Mouse (Mus musculus) forebrain, embryonic 13.5 days (tissue): ENCODE results near the gene Fabp2. TPM values are rescaled to one million over a fixed set of nuclear protein-coding genes. Genes with fewer than 3 reads are reported as not detected.
"Not testable (repeated sequence)": the region's sequence is repeated elsewhere in the genome, so short reads cannot be mapped to it uniquely, and the experiment has no call there.

ENCODE experiments used
- ATAC-seq: fragments of 200-750 bp; cut with Nextera tagmentation; 2 replicates; pipeline ENCODE4 v1.8.0; 2017
- H3K27ac ChIP-seq: fragments of 300-500 bp; sonication (generic); 2 replicates; pipeline ENCODE4 v1.5.1; 2015; ENCODE audit warnings: inconsistent platforms, mild to moderate bottlenecking, moderate library complexity
- H3K27me3 ChIP-seq: fragments of 300-500 bp; sonication (generic); 2 replicates; pipeline ENCODE4 v1.6.1; 2015; ENCODE audit warnings: mild to moderate bottlenecking, inconsistent platforms
- H3K36me3 ChIP-seq: fragments of 300-500 bp; sonication (generic); 2 replicates; pipeline ENCODE4 v1.6.1; 2015; ENCODE audit warnings: mild to moderate bottlenecking, inconsistent platforms; ENCODE audit not compliant: poor library complexity, severe bottlenecking
- H3K4me1 ChIP-seq: fragments of 300-500 bp; sonication (generic); 2 replicates; pipeline ENCODE4 v1.6.1; 2015; ENCODE audit warnings: inconsistent platforms
- H3K4me2 ChIP-seq: fragments of 300-500 bp; sonication (generic); 2 replicates; pipeline ENCODE4 v1.6.1; 2015; ENCODE audit warnings: inconsistent platforms, mild to moderate bottlenecking, moderate library complexity
- H3K4me3 ChIP-seq: fragments of 300-500 bp; sonication (generic); 2 replicates; pipeline ENCODE4 v1.5.1; 2015; ENCODE audit warnings: mild to moderate bottlenecking, inconsistent platforms
- H3K9ac ChIP-seq: fragments of 300-500 bp; sonication (generic); 2 replicates; pipeline ENCODE4 v1.6.1; 2015; ENCODE audit warnings: mild to moderate bottlenecking, inconsistent platforms
- H3K9me3 ChIP-seq: fragments of 300-500 bp; sonication (generic); replicated peaks from 2 replicates; pipeline ENCODE4 v1.6.1; 2016; ENCODE audit warnings: inconsistent platforms
- WGBS: fragments of 180-500 bp; shearing (Covaris S2); methylation state at CpG from one replicate; pipeline ENCODE4 v1.1.7; 2015; 5-methylcytosine and 5-hydroxymethylcytosine counted together
- polyA plus RNA-seq: library from polyadenylated mRNA; unstranded; fragments of >200 nt; fragmentation: Nextera tagmentation; extraction: Ambion mirVana; gene quantifications from 2 replicates; pipeline ENCODE4 v1.2.1, GENCODE M21; 2015

The Fabp2 gene
- polyA plus RNA-seq, 1 experiment from 2014 or later = 0.81 TPM

GRCm38 (mm10) chr3:122921676-122922527 is 27.0 kb downstream of the Fabp2 start:
- Histone ChIP-seq H3K4me1 (peaks cover 18% of the 10 kb centered on the region), H3K4me3 (no peak overlapping the region), H3K36me3 (peaks cover 7% of the 10 kb centered on the region; the same call in 1 of the 2 replicates), H3K4me2 (no peak overlapping the region), H3K27ac (no peak overlapping the region), H3K9ac (no peak overlapping the region), H3K9me3 (no peaks in the 10 kb centered on the region), H3K27me3 (no peaks in the 10 kb centered on the region)
- 80% methylated on average over 8 of the region's 8 CpGs for WGBS
- ATAC-seq = no peak

DNA sequence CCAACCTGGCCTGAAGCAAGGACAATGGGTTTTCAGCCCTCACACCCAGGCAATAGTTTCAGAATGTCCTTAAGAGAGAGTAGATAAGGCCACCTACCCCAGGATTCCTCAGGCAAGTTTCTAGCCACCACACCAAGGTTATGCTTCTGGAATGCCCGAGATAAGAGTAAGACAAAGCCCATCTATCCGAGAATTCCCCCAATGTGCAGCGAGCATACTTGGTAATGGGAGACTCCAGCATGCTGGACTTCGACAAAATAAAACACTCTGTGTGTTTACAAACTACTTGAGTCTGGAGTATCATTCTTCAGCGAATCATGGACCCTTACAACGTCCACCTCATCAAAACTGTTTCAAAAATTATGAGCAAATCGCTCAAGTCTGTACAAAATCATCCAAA is 28.3 kb downstream of the Fabp2 start:
- no peak overlapping the region for H3K4me3 ChIP-seq
- no peak overlapping the region for H3K9ac ChIP-seq
- peaks cover 12% of the 10 kb centered on the region; the same call in 1 of the 2 replicates for H3K36me3 ChIP-seq
- 74% methylated on average over 7 of the region's 7 CpGs for WGBS
- H3K27me3 ChIP-seq = no peaks in the 10 kb centered on the region
- H3K9me3 ChIP-seq = no peaks in the 10 kb centered on the region
- peaks cover 18% of the 10 kb centered on the region for H3K4me1 ChIP-seq
- ATAC-seq = no peak
- H3K4me2 ChIP-seq = peak overlapping the region; percentile 65; the same call in 1 of the 2 replicates
- no peak overlapping the region for H3K27ac ChIP-seq

DNA sequence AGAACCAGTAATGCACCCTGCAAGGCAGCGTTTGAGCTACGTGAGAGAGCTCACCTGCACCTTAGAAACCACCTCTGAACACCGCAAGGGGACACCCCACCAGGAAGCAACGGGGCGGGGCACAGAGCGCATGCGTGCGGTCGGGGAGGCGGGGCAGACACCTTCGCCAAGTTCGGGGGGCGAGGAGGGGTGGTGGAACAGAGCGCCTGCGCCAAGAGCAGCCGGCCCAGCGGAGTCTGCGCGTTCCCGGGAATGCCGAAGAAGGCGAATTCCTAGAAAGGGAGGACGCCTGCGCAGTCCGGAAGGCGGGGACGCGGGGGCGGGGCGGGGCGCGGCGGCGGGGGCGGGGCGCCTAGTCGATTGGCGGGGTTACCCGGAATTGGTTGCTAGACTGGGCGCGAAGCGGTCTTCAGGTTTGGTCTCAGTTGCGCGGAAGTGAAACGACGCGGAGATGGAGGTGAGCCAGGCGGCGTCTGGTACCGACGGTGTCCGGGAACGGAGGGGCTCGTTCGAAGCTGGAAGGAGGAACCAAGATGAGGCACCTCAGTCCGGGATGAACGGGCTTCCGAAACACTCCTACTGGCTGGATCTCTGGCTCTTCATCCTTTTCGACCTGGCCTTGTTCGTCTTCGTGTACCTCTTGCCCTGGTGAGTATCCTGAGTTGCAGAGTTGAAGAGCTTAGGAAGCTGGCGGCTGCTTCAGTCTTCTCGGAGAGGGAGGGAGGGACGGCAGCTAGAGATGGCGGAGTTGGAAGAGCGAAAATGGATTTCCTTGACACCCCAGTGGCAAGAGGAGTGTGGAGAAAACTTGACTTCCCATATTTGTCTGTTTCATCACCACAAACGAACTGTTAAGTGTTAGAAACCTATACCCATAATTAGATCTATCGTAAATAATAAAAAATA is 29.4 kb downstream of the Fabp2 start, which contains the start of gene 1810037I17Rik:
Gene 1810037I17Rik, plus strand, starts transcription at position 195 of the 906 bp plus-strand sequence.
- Histone ChIP-seq H3K4me2 (peak within 1 kb of the TSS; percentile 65), H3K9ac (peak within 1 kb of the TSS; percentile 73), H3K4me1 (peaks cover 18% of the 10 kb centered on the region), H3K9me3 (no peaks in the 10 kb centered on the region), H3K4me3 (peak within 1 kb of the TSS; percentile 58), H3K27me3 (no peaks in the 10 kb centered on the region), H3K27ac (peak within 1 kb of the TSS; percentile 78), H3K36me3 (peaks cover 12% of the 10 kb centered on the region; the same call in 1 of the 2 replicates)
- ATAC-seq = peak; percentile 99
- under 1% methylated on average over 65 of the region's 68 CpGs for WGBS

DNA sequence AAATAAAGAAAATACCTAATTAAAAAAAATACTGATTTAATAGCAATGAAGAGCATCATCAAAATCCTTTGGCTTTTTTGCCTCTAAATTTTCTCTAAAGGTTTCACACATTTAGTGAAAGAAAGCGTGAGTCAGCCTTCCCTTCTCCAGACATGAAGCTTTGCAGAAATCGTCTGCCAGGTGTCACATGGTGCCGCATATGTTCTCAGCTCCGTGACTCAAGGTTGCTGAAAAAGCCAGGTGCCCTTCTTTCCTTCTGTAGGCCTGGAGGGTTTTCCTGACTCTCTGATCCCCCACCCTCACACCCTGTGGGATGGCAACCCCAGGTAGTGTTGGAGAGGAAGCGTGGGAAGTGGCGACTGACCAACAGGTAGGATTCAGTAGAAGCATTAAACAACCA is 34.9 kb downstream of the Fabp2 start:
- no peak for ATAC-seq
- H3K9ac ChIP-seq = no peak overlapping the region
- H3K36me3 ChIP-seq = peaks cover 18% of the 10 kb centered on the region; the same call in 1 of the 2 replicates
- H3K27ac ChIP-seq = no peak overlapping the region
- peaks cover 18% of the 10 kb centered on the region for H3K4me1 ChIP-seq
- no peak overlapping the region for H3K4me3 ChIP-seq
- no peak overlapping the region for H3K4me2 ChIP-seq
- H3K9me3 ChIP-seq = no peaks in the 10 kb centered on the region
- H3K27me3 ChIP-seq = no peaks in the 10 kb centered on the region
- WGBS = 91% methylated on average over 6 of the region's 6 CpGs

DNA sequence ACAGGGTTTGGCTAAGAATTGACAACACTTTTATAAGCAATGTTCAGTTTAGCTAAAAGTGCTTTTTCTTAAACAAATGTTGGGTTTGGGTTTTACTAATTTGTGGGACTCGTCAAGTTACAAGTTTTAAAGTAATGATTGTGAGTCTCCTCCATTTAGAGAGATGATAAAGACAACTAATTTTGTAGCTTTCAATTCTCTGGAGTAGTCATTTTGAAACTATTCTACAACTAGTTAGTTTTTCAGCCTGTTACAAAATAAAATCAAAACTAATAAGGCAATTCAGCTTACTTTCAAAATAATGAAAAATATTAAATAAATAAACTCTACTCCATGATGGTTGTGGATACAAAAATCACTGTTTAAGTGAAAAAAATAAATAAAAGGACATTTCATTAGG is 37.6 kb downstream of the Fabp2 start:
- no peak for ATAC-seq

GRCm38 (mm10) chr3:122937176-122937575 is 42.3 kb downstream of the Fabp2 start:
- not testable (repeated sequence) for ATAC-seq, H3K4me2 ChIP-seq, H3K4me3 ChIP-seq, H3K9ac ChIP-seq, H3K9me3 ChIP-seq, H3K36me3 ChIP-seq, H3K27me3 ChIP-seq, H3K4me1 ChIP-seq, H3K27ac ChIP-seq
- 69% methylated on average over 13 of the region's 13 CpGs for WGBS

More for the DNA sequence above, 37.6 kb downstream of the Fabp2 start:
- Histone ChIP-seq H3K27me3 (no peaks in the 10 kb centered on the region), H3K9ac (no peak overlapping the region), H3K27ac (no peak overlapping the region), H3K4me1 (no peaks in the 10 kb centered on the region), H3K4me2 (no peak overlapping the region), H3K36me3 (peaks cover 6% of the 10 kb centered on the region; the same call in 1 of the 2 replicates), H3K9me3 (no peaks in the 10 kb centered on the region), H3K4me3 (no peak overlapping the region)
- WGBS = 88% methylated on average over 1 of the region's 1 CpGs

DNA sequence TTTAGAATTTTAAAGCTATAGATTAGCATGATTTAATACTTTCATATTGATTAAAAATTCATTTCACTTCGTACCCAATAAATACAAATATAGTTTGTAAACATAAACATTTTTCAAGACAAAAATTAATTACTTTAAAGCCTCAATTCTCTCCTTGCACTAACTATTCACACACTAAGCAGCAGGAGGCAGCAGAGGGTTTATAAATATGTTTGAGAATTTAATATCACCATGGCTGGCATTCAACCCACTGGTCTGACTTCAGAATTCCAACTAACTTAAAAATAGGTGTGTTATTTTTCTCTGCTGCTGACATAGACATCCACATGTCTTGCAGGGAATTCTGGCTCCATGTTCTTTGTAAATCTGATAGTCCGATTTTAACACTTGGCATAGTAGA is 44.3 kb downstream of the Fabp2 start:
- Histone ChIP-seq H3K36me3 (0 out of 2 replicates have a peak, but pooled peaks cover under 1% of the 10 kb centered on the region), H3K9ac (no peak overlapping the region), H3K4me3 (no peak overlapping the region), H3K27ac (no peak overlapping the region), H3K9me3 (no peaks in the 10 kb centered on the region), H3K4me2 (no peak overlapping the region), H3K27me3 (no peaks in the 10 kb centered on the region), H3K4me1 (no peaks in the 10 kb centered on the region)
- WGBS = 87% methylated on average over 2 of the region's 2 CpGs
- ATAC-seq = no peak

DNA sequence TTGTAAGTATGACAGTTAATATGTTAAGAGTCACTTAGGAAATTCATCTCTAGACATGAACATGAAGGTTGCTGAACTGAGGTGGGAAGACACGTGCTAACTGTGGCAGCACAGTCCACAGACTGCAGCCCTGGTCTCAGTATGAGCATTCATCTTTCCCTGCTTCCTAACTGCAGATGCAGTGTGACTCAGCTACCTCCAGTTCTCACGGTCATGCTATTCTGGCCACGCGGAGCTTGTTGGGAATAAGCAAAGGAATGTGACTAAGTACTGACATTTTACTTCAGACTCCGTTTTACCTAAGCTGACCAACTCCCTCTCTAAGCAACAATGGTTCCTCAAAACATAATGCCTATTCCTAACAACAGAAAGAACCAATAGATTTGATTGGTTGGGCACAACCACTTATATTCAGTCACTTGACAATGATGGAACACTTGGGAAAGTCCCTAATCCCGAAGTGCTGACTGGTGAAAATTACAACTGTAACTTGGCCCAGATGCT is 48.6 kb downstream of the Fabp2 start:
- Histone ChIP-seq H3K9me3 (no peaks in the 10 kb centered on the region), H3K4me2 (no peak overlapping the region), H3K4me3 (no peak overlapping the region), H3K36me3 (0 out of 2 replicates have a peak, but pooled peaks cover 4% of the 10 kb centered on the region), H3K27me3 (no peaks in the 10 kb centered on the region), H3K9ac (no peak overlapping the region), H3K4me1 (no peaks in the 10 kb centered on the region), H3K27ac (no peak overlapping the region)
- ATAC-seq = no peak
- WGBS = 79% methylated on average over 6 of the region's 6 CpGs

Other genes with a start within 250 kb of the Fabp2 start
- gene Pde5a, start 166.1 kb upstream of the Fabp2 start, polyA plus RNA-seq = 3.6 and 3.7 TPM in 2 replicates
- gene Gm10959, start 24.3 kb downstream of the Fabp2 start, polyA plus RNA-seq = not detected in 2 replicates
- gene 1810037I17Rik, start 29.1 kb downstream of the Fabp2 start, polyA plus RNA-seq = 112 and 136 TPM in 2 replicates
- 5.3 and 5.4 TPM in 2 replicates for gene Usp53, start 89.4 kb downstream of the Fabp2 start, polyA plus RNA-seq
- gene Myoz2, start 139.9 kb downstream of the Fabp2 start, polyA plus RNA-seq = not detected in 2 replicates